Mouse (Mus musculus) heart, embryonic 15.5 days (tissue): ENCODE measurements at regions not wholly inside any gene's neighbourhood (a gene's known extent, or its start where the extent isn't known, plus 50 kb on each side); places are given as distances from the start of the nearest gene placed in this dataset.

Experiments
- ATAC-seq: fragments of 200-750 bp; cut with Nextera tagmentation; replicated peaks from 2 replicates; pipeline ENCODE4 v1.8.0; 2017; ENCODE audit warnings: low read depth, moderate TSS enrichment; ENCODE audit not compliant: insufficient number of reproducible peaks, insufficient read depth, low FRiP score
- H3K27ac ChIP-seq: fragments of 300-500 bp; sonication (generic); 2 replicates; pipeline ENCODE4 v1.5.1; 2015; ENCODE audit warnings: mild to moderate bottlenecking, inconsistent platforms
- H3K27me3 ChIP-seq: fragments of 300-500 bp; sonication (generic); 2 replicates; pipeline ENCODE4 v1.6.1; 2015; ENCODE audit warnings: inconsistent platforms
- H3K36me3 ChIP-seq: fragments of 300-500 bp; sonication (generic); 2 replicates; pipeline ENCODE4 v1.6.1; 2015; ENCODE audit warnings: mild to moderate bottlenecking, inconsistent platforms
- H3K4me1 ChIP-seq: fragments of 300-500 bp; sonication (generic); replicated peaks from 2 replicates; pipeline ENCODE4 v1.6.1; 2015; ENCODE audit warnings: inconsistent platforms
- H3K4me2 ChIP-seq: fragments of 300-500 bp; sonication (generic); 2 replicates; pipeline ENCODE4 v1.6.1; 2015; ENCODE audit warnings: inconsistent platforms, mild to moderate bottlenecking, moderate library complexity
- H3K4me3 ChIP-seq: fragments of 300-500 bp; sonication (generic); 2 replicates; pipeline ENCODE4 v1.5.1; 2015; ENCODE audit warnings: mild to moderate bottlenecking, inconsistent platforms
- H3K9ac ChIP-seq: fragments of 300-500 bp; sonication (generic); 2 replicates; pipeline ENCODE4 v1.6.1; 2015; ENCODE audit warnings: mild to moderate bottlenecking, inconsistent platforms
- H3K9me3 ChIP-seq: fragments of 300-500 bp; sonication (generic); replicated peaks from 2 replicates; pipeline ENCODE4 v1.6.1; 2016; ENCODE audit warnings: inconsistent platforms
- WGBS: fragments of 180-500 bp; shearing (Covaris S2); methylation state at CpG from one replicate; pipeline ENCODE4 v1.1.7; 2015; ENCODE audit warnings: mixed read lengths; 5-methylcytosine and 5-hydroxymethylcytosine counted together

- no peak overlapping the region for H3K9ac ChIP-seq
- 66% methylated on average over 7 of the region's 7 CpGs for WGBS
- no peaks in the 10 kb centered on the region for H3K4me1 ChIP-seq
- no peak overlapping the region for H3K27ac ChIP-seq
- H3K27me3 ChIP-seq: no peaks in the 10 kb centered on the region
- no peaks in the 10 kb centered on the region for H3K9me3 ChIP-seq
- H3K36me3 ChIP-seq: no peaks in the 10 kb centered on the region
- no peak for ATAC-seq
- no peak overlapping the region for H3K4me3 ChIP-seq
- H3K4me2 ChIP-seq: no peak overlapping the region
Observed at GRCm38 (mm10) chr11:34888374-34889136, 55.1 kb upstream of the Spdl1 start.

GRCm38 (mm10) chr11:34887587-34887986 lies 54.1 kb upstream of the Spdl1 start:
- Histone ChIP-seq H3K4me1 (no peaks in the 10 kb centered on the region), H3K4me2 (no peak overlapping the region), H3K9ac (no peak overlapping the region), H3K27me3 (no peaks in the 10 kb centered on the region), H3K9me3 (no peaks in the 10 kb centered on the region), H3K4me3 (no peak overlapping the region), H3K27ac (no peak overlapping the region), H3K36me3 (no peaks in the 10 kb centered on the region)
- no peak for ATAC-seq
- 71% methylated on average over 3 of the region's 3 CpGs for WGBS
